Mouse (Mus musculus) forebrain, embryonic 12.5 days (tissue): Measurements from ENCODE around the gene Foxn1. TPM values are rescaled to one million over a fixed set of nuclear protein-coding genes. Genes with fewer than 3 reads are reported as not detected.

Experiments
- ATAC-seq: fragments of 200-750 bp; cut with Nextera tagmentation; 2 replicates; pipeline ENCODE4 v1.8.0; 2017; ENCODE audit warnings: moderate TSS enrichment; ENCODE audit not compliant: low FRiP score
- H3K27ac ChIP-seq: fragments of 300-500 bp; sonication (generic); 2 replicates; pipeline ENCODE4 v1.5.1; 2016; ENCODE audit warnings: mild to moderate bottlenecking
- H3K27me3 ChIP-seq: fragments of 300-500 bp; sonication (generic); 2 replicates; pipeline ENCODE4 v1.6.1; 2016; ENCODE audit warnings: mild to moderate bottlenecking
- H3K36me3 ChIP-seq: fragments of 300-500 bp; sonication (generic); replicated peaks from 2 replicates; pipeline ENCODE4 v1.6.1; 2016; ENCODE audit warnings: mild to moderate bottlenecking
- H3K4me1 ChIP-seq: fragments of 300-500 bp; sonication (generic); 2 replicates; pipeline ENCODE4 v1.6.1; 2016
- H3K4me2 ChIP-seq: fragments of 300-500 bp; sonication (generic); 2 replicates; pipeline ENCODE4 v1.6.1; 2016; ENCODE audit warnings: mild to moderate bottlenecking, moderate library complexity
- H3K4me3 ChIP-seq: fragments of 300-500 bp; sonication (generic); replicated peaks from 2 replicates; pipeline ENCODE4 v1.5.1; 2016; ENCODE audit warnings: mild to moderate bottlenecking
- H3K9ac ChIP-seq: fragments of 300-500 bp; sonication (generic); 2 replicates; pipeline ENCODE4 v1.6.1; 2016; ENCODE audit warnings: mild to moderate bottlenecking
- H3K9me3 ChIP-seq: fragments of 300-500 bp; sonication (generic); 2 replicates; pipeline ENCODE4 v1.6.1; 2016
- WGBS: fragments of 180-500 bp; shearing (Covaris S2); methylation state at CpG from one replicate; pipeline ENCODE4 v1.1.7; 2016; 5-methylcytosine and 5-hydroxymethylcytosine counted together
- polyA plus RNA-seq: library from polyadenylated mRNA; unstranded; fragments of >200 nt; fragmentation: Nextera tagmentation; extraction: Ambion mirVana; gene quantifications from 2 replicates; pipeline ENCODE4 v1.2.1, GENCODE M21; 2016

The Foxn1 gene
- polyA plus RNA-seq, 1 experiment from 2014 or later: not detected

GRCm38 (mm10) chr11:78396950-78397349, 10.6 kb upstream of the Foxn1 start:
- Histone ChIP-seq H3K4me1 (peaks cover 8% of the 10 kb centered on the region), H3K27me3 (peaks cover 6% of the 10 kb centered on the region; the same call in 1 of the 2 replicates), H3K4me3 (peak overlapping the region; percentile 23), H3K9me3 (no peaks in the 10 kb centered on the region), H3K27ac (no peak overlapping the region), H3K36me3 (no peaks in the 10 kb centered on the region), H3K9ac (peak overlapping the region; percentile 38; the same call in 1 of the 2 replicates), H3K4me2 (peak overlapping the region; percentile 51)
- WGBS: 43% methylated on average over 11 of the region's 11 CpGs
- ATAC-seq: no peak

GRCm38 (mm10) chr11:78392728-78393127, 6.4 kb upstream of the Foxn1 start:
- Histone ChIP-seq H3K27ac (no peak overlapping the region), H3K4me3 (no peak overlapping the region), H3K9me3 (no peaks in the 10 kb centered on the region), H3K27me3 (no peaks in the 10 kb centered on the region), H3K4me1 (peaks cover 8% of the 10 kb centered on the region), H3K9ac (no peak overlapping the region), H3K4me2 (no peak overlapping the region), H3K36me3 (no peaks in the 10 kb centered on the region)
- no peak for ATAC-seq
- 86% methylated on average over 3 of the region's 3 CpGs for WGBS

- H3K9ac ChIP-seq: no peak overlapping the region
Measured at GRCm38 (mm10) chr11:78385776-78386175, 582 bp downstream of the Foxn1 start.

GRCm38 (mm10) chr11:78382701-78383100, 3.7 kb downstream of the Foxn1 start:
- no peak for ATAC-seq
- H3K27me3 ChIP-seq: peaks cover 2% of the 10 kb centered on the region; the same call in 1 of the 2 replicates
- H3K36me3 ChIP-seq: no peaks in the 10 kb centered on the region
- no peak overlapping the region for H3K27ac ChIP-seq
- no peaks in the 10 kb centered on the region for H3K9me3 ChIP-seq
- no peak overlapping the region for H3K4me2 ChIP-seq
- no peak overlapping the region for H3K9ac ChIP-seq
- 31% methylated on average over 5 of the region's 5 CpGs for WGBS
- H3K4me3 ChIP-seq: no peak overlapping the region
- no peaks in the 10 kb centered on the region for H3K4me1 ChIP-seq

More at GRCm38 (mm10) chr11:78385776-78386175, 582 bp downstream of the Foxn1 start:
- Histone ChIP-seq H3K4me2 (no peak overlapping the region), H3K4me1 (no peaks in the 10 kb centered on the region), H3K4me3 (no peak overlapping the region), H3K27me3 (no peaks in the 10 kb centered on the region), H3K9me3 (no peaks in the 10 kb centered on the region), H3K36me3 (no peaks in the 10 kb centered on the region), H3K27ac (no peak overlapping the region)
- 90% methylated on average over 10 of the region's 10 CpGs for WGBS
- no peak for ATAC-seq

- ATAC-seq: no peak
- 83% methylated on average over 7 of the region's 7 CpGs for WGBS
- no peak overlapping the region for H3K4me2 ChIP-seq
- no peak overlapping the region for H3K27ac ChIP-seq
- H3K27me3 ChIP-seq: peaks cover 2% of the 10 kb centered on the region; the same call in 1 of the 2 replicates
- H3K9me3 ChIP-seq: no peaks in the 10 kb centered on the region
- no peak overlapping the region for H3K9ac ChIP-seq
- no peaks in the 10 kb centered on the region for H3K4me1 ChIP-seq
- no peak overlapping the region for H3K4me3 ChIP-seq
- H3K36me3 ChIP-seq: no peaks in the 10 kb centered on the region
Measured at GRCm38 (mm10) chr11:78382286-78382685, 4.1 kb downstream of the Foxn1 start.

GRCm38 (mm10) chr11:78380996-78381395, 5.4 kb downstream of the Foxn1 start:
- Histone ChIP-seq H3K4me2 (no peak overlapping the region), H3K36me3 (no peaks in the 10 kb centered on the region), H3K4me3 (no peak overlapping the region), H3K27ac (no peak overlapping the region), H3K27me3 (peaks cover 2% of the 10 kb centered on the region; the same call in 1 of the 2 replicates), H3K9ac (no peak overlapping the region), H3K4me1 (no peaks in the 10 kb centered on the region), H3K9me3 (no peaks in the 10 kb centered on the region)
- 88% methylated on average over 3 of the region's 3 CpGs for WGBS
- ATAC-seq: no peak

GRCm38 (mm10) chr11:78380351-78380750, 6.0 kb downstream of the Foxn1 start:
- Histone ChIP-seq H3K4me2 (no peak overlapping the region), H3K27me3 (peaks cover 2% of the 10 kb centered on the region; the same call in 1 of the 2 replicates), H3K36me3 (no peaks in the 10 kb centered on the region), H3K4me1 (no peaks in the 10 kb centered on the region), H3K9ac (no peak overlapping the region), H3K27ac (no peak overlapping the region), H3K9me3 (no peaks in the 10 kb centered on the region), H3K4me3 (no peak overlapping the region)
- 76% methylated on average over 4 of the region's 4 CpGs for WGBS
- no peak for ATAC-seq

GRCm38 (mm10) chr11:78377549-78378159, 8.7 kb downstream of the Foxn1 start:
- no peak for ATAC-seq
- H3K9ac ChIP-seq: no peak overlapping the region
- H3K4me1 ChIP-seq: 0 out of 2 replicates have a peak, but pooled peaks cover 1% of the 10 kb centered on the region
- 44% methylated on average over 12 of the region's 12 CpGs for WGBS
- H3K27ac ChIP-seq: no peak overlapping the region
- H3K36me3 ChIP-seq: no peaks in the 10 kb centered on the region
- peaks cover 2% of the 10 kb centered on the region; the same call in 1 of the 2 replicates for H3K27me3 ChIP-seq
- H3K4me3 ChIP-seq: no peak overlapping the region
- H3K4me2 ChIP-seq: no peak overlapping the region
- no peaks in the 10 kb centered on the region for H3K9me3 ChIP-seq

GRCm38 (mm10) chr11:78374147-78374546, 12.2 kb downstream of the Foxn1 start:
- no peak overlapping the region for H3K27ac ChIP-seq
- H3K27me3 ChIP-seq: no peaks in the 10 kb centered on the region
- no peak overlapping the region for H3K4me3 ChIP-seq
- 84% methylated on average over 8 of the region's 8 CpGs for WGBS
- ATAC-seq: no peak
- H3K36me3 ChIP-seq: no peaks in the 10 kb centered on the region
- H3K4me2 ChIP-seq: no peak overlapping the region
- no peak overlapping the region for H3K9ac ChIP-seq
- 0 out of 2 replicates have a peak, but pooled peaks cover 4% of the 10 kb centered on the region for H3K4me1 ChIP-seq
- H3K9me3 ChIP-seq: no peaks in the 10 kb centered on the region

GRCm38 (mm10) chr11:78372610-78373009, 13.7 kb downstream of the Foxn1 start:
- Histone ChIP-seq H3K36me3 (no peaks in the 10 kb centered on the region), H3K9me3 (no peaks in the 10 kb centered on the region), H3K4me2 (no peak overlapping the region), H3K27ac (no peak overlapping the region), H3K4me3 (no peak overlapping the region), H3K9ac (no peak overlapping the region), H3K4me1 (0 out of 2 replicates have a peak, but pooled peaks cover 4% of the 10 kb centered on the region), H3K27me3 (no peaks in the 10 kb centered on the region)
- ATAC-seq: no peak
- 66% methylated on average over 7 of the region's 7 CpGs for WGBS

- Histone ChIP-seq H3K27me3 (no peaks in the 10 kb centered on the region), H3K9ac (no peak overlapping the region), H3K9me3 (no peaks in the 10 kb centered on the region), H3K36me3 (no peaks in the 10 kb centered on the region), H3K4me1 (0 out of 2 replicates have a peak, but pooled peaks cover 4% of the 10 kb centered on the region), H3K4me2 (no peak overlapping the region), H3K4me3 (no peak overlapping the region), H3K27ac (no peak overlapping the region)
- WGBS: 89% methylated on average over 3 of the region's 3 CpGs
- no peak for ATAC-seq
Measured at GRCm38 (mm10) chr11:78372166-78372565, 14.2 kb downstream of the Foxn1 start.

- H3K27ac ChIP-seq: no peak overlapping the region
- 94% methylated on average over 11 of the region's 11 CpGs for WGBS
- H3K36me3 ChIP-seq: no peaks in the 10 kb centered on the region
- H3K9me3 ChIP-seq: no peaks in the 10 kb centered on the region
- H3K4me3 ChIP-seq: no peak overlapping the region
- H3K4me2 ChIP-seq: no peak overlapping the region
- no peak overlapping the region for H3K9ac ChIP-seq
- H3K27me3 ChIP-seq: no peaks in the 10 kb centered on the region
- ATAC-seq: no peak
- 0 out of 2 replicates have a peak, but pooled peaks cover 4% of the 10 kb centered on the region for H3K4me1 ChIP-seq
Measured at GRCm38 (mm10) chr11:78371711-78372110, 14.6 kb downstream of the Foxn1 start.

- Histone ChIP-seq H3K4me2 (no peak overlapping the region), H3K9ac (no peak overlapping the region), H3K9me3 (no peaks in the 10 kb centered on the region), H3K4me3 (no peak overlapping the region), H3K27me3 (no peaks in the 10 kb centered on the region), H3K27ac (no peak overlapping the region), H3K36me3 (no peaks in the 10 kb centered on the region), H3K4me1 (0 out of 2 replicates have a peak, but pooled peaks cover 4% of the 10 kb centered on the region)
- ATAC-seq: no peak
- 46% methylated on average over 1 of the region's 1 CpGs for WGBS
Measured at GRCm38 (mm10) chr11:78370389-78370788, 16.0 kb downstream of the Foxn1 start.
